ENCODE assay signal across 27 mouse cellular contexts in genomic region chr14:31879456-31879855, GRCm38 (mm10). TPM values are rescaled to one million over a fixed set of nuclear protein-coding genes. Genes with fewer than 3 reads are reported as not detected.
A peak's percentile ranks its signal among the peaks of the same experiment; 100 is the strongest.
DNase-seq lines count a peak whose midpoint lies in the region; ATAC-seq and TF ChIP-seq lines count a peak whose summit lies in the region.
"Had no signal": no experiment of that assay in that cellular context is flagged by ENCODE, and none has a peak within 500 bp of the region (broad histone marks: within the 10 kb centered on the region; RNA-seq: fewer than 3 reads in every experiment).

No protein-coding gene starts in this region.

- no peak for TF ChIP-seq POLR2A in liver, adult 2 months (IDR thresholded peaks at IDR 0.05; ENCODE audit: extremely low read depth, insufficient read depth, low read length)
- TF ChIP-seq POLR2A in testis, adult 2 months (IDR thresholded peaks at IDR 0.05; ENCODE audit: control insufficient read depth, low read depth, low read length): no peak

- H3K27ac ChIP-seq in liver, adult 2 months (replicated peaks; ENCODE audit: insufficient read depth, low read depth, low read length): no peak overlapping the region
- no peak overlapping the region for H3K27ac ChIP-seq in liver, embryonic 11.5 days (ENCODE audit: low read depth, low read length)
- H3K27ac ChIP-seq in testis, adult 2 months (ENCODE audit: control insufficient read depth, insufficient read depth, low read depth, low read length): peak overlapping the region; percentile 52
- H3K27ac ChIP-seq: forebrain, embryonic 12.5 days; hindbrain, embryonic 10.5 days; hindbrain, embryonic 15.5 days; limb, embryonic 10.5 days; limb, embryonic 15.5 days; macrophage; stomach, postnatal 0 days had no signal

- no peaks in the 10 kb centered on the region for H3K27me3 ChIP-seq in liver, adult 2 months (ENCODE audit: control insufficient read depth, insufficient read depth, low read length)
- no peaks in the 10 kb centered on the region for H3K27me3 ChIP-seq in liver, embryonic 11.5 days (replicated peaks; ENCODE audit: control insufficient read depth, insufficient read depth, low read length)
- H3K27me3 ChIP-seq in testis, adult 2 months (ENCODE audit: control insufficient read depth, insufficient read depth, low read length): no peaks in the 10 kb centered on the region
- H3K27me3 ChIP-seq: CH12.LX; forebrain, embryonic 12.5 days; hindbrain, embryonic 15.5 days; limb, embryonic 15.5 days had no signal

- no peak for TF ChIP-seq CTCF in liver, adult 2 months (IDR thresholded peaks at IDR 0.05; ENCODE audit: low read depth, low read length)
- TF ChIP-seq CTCF in testis, adult 2 months (IDR thresholded peaks at IDR 0.05; ENCODE audit: control insufficient read depth, insufficient read depth, insufficient replicate concordance, low read depth, low read length): no peak

- H3K4me3 ChIP-seq in liver, adult 2 months (ENCODE audit: insufficient read depth, low read depth, low read length): no peak overlapping the region
- no peak overlapping the region for H3K4me3 ChIP-seq in liver, embryonic 11.5 days (ENCODE audit: low read depth, low read length)
- H3K4me3 ChIP-seq in testis, adult 2 months (ENCODE audit: control insufficient read depth, low read depth, low read length): no peak overlapping the region
- H3K4me3 ChIP-seq: erythroblast, embryonic 14.5 days; forebrain, embryonic 12.5 days; hindbrain, embryonic 10.5 days; hindbrain, embryonic 15.5 days; limb, embryonic 10.5 days; limb, embryonic 15.5 days had no signal

- WGBS in liver, adult 2 months: 36% methylated on average over 6 of the region's 6 CpGs
- WGBS in liver, embryonic 11.5 days: 87% methylated on average over 6 of the region's 6 CpGs

- no peak for ATAC-seq in liver, embryonic 11.5 days (replicated peaks; ENCODE audit: low FRiP score)
- ATAC-seq: activated CD4-positive, CD25-positive, alpha-beta regulatory T cell, adult 4 months; forebrain, postnatal 0 days; inflammation-experienced regulatory T-cells, adult 6 months had no signal

- H3K4me1 ChIP-seq in liver, adult 2 months (ENCODE audit: control insufficient read depth, insufficient read depth, low read length): 0 out of 2 replicates have a peak, but pooled peaks cover 3% of the 10 kb centered on the region
- no peaks in the 10 kb centered on the region for H3K4me1 ChIP-seq in liver, embryonic 11.5 days (replicated peaks; ENCODE audit: control insufficient read depth, insufficient read depth, low read length)
- no peaks in the 10 kb centered on the region for H3K4me1 ChIP-seq in testis, adult 2 months (ENCODE audit: control insufficient read depth, insufficient read depth, low read length)
- H3K4me1 ChIP-seq: forebrain, embryonic 12.5 days; hindbrain, embryonic 10.5 days; hindbrain, embryonic 15.5 days; limb, embryonic 10.5 days; limb, embryonic 15.5 days had no signal

- H3K79me2 ChIP-seq in liver, adult 2 months (ENCODE audit: control insufficient read depth, insufficient read depth, low read length): no peaks in the 10 kb centered on the region

- no peaks in the 10 kb centered on the region; the same call in 1 of the 2 replicates for H3K9me3 ChIP-seq in liver, embryonic 11.5 days (ENCODE audit: control insufficient read depth, low read length)
- H3K9me3 ChIP-seq: forebrain, embryonic 12.5 days; hindbrain, embryonic 10.5 days; hindbrain, embryonic 15.5 days; limb, embryonic 10.5 days; limb, embryonic 15.5 days had no signal

- peak; percentile 25 to 63 for DNase-seq in adrenal gland, adult (ENCODE audit: inconsistent age in 2 of 2, low spot score in 1 of 2)
- no peak for DNase-seq in adrenal gland, adult 8-10 months
- peak; percentile 84 for DNase-seq in liver, adult 2 months (ENCODE audit: extremely low read depth, low read depth, low spot score)
- DNase-seq in liver, embryonic 11.5 days (ENCODE audit: low spot score): no peak
- no peak for DNase-seq in testis, postnatal 14 days (ENCODE audit: low spot score)
- DNase-seq in gastrocnemius, adult 18-20 months (ENCODE audit: low spot score): no peak
- DNase-seq: cerebellum, adult 18-20 months; cerebellum, postnatal 14 days; forebrain, postnatal 0 days; gastrocnemius, postnatal 10 days; kidney, adult 11 months; kidney, postnatal 14 days; layer of hippocampus, adult 9-11 months; midbrain, embryonic 14.5 days; right cerebral cortex, postnatal 4 days had no signal

- H3K4me2 ChIP-seq in liver, embryonic 11.5 days: no peak overlapping the region
- H3K4me2 ChIP-seq: forebrain, embryonic 12.5 days; hindbrain, embryonic 15.5 days; limb, embryonic 15.5 days had no signal

- no peaks in the 10 kb centered on the region for H3K36me3 ChIP-seq in liver, adult 2 months (ENCODE audit: control insufficient read depth, insufficient read depth, low read length)
- H3K36me3 ChIP-seq in liver, embryonic 11.5 days (ENCODE audit: control insufficient read depth, insufficient read depth, low read length): no peaks in the 10 kb centered on the region
- no peaks in the 10 kb centered on the region for H3K36me3 ChIP-seq in testis, adult 2 months (ENCODE audit: control insufficient read depth, insufficient read depth, low read length)
- H3K36me3 ChIP-seq: forebrain, embryonic 12.5 days; hindbrain, embryonic 10.5 days; hindbrain, embryonic 15.5 days; limb, embryonic 10.5 days; limb, embryonic 15.5 days had no signal

- H3K9ac ChIP-seq in liver, adult 2 months (ENCODE audit: low read depth, low read length): no peak overlapping the region
- no peak overlapping the region for H3K9ac ChIP-seq in liver, embryonic 11.5 days (ENCODE audit: low read depth, low read length)
- H3K9ac ChIP-seq: forebrain, embryonic 12.5 days; forebrain, postnatal 0 days; hindbrain, embryonic 15.5 days; limb, embryonic 15.5 days had no signal

RNA-seq across cellular contexts. Expression of gene Ankrd28, which starts 49.0 kb away (rescaled TPM):
- 10 to 100 TPM; 18.5 to 30.1 (median 22.4) TPM for total RNA-seq in adrenal gland, adult 8-10 months (2022)
- total RNA-seq in liver, adult 2 months (2014; rRNA removed): 23.1 and 27.7 TPM in 2 replicates
- 3.4 and 4.0 TPM in 2 replicates for polyA plus RNA-seq in liver, adult 2 months (2012; rRNA removed)
- 8.5 and 8.7 TPM in 2 replicates for polyA plus RNA-seq in liver, embryonic 11.5 days (2014; fragmentation: Nextera tagmentation; extraction: Ambion mirVana)
- 20.9 and 25.7 TPM in 2 replicates for polyA plus RNA-seq in testis, adult 2 months (2012; rRNA removed)
- 10 to 100 TPM; 44.7 to 55.8 TPM for total RNA-seq in gastrocnemius, adult 18-20 months (2021)

Comparison
In these comparisons a context has a peak if more than half of its experiments do, and no peak if none do; other contexts are left out.
1. DNase-seq: peak in adrenal gland, adult (2 of 2) and liver, adult 2 months (single experiment); none in adrenal gland, adult 8-10 months (single experiment), liver, embryonic 11.5 days (single experiment), testis, postnatal 14 days (single experiment) and gastrocnemius, adult 18-20 months (single experiment).